Mouse (Mus musculus) gonadal fat pad, adult 2 months (tissue): ENCODE results near the gene Krtap19-9b. TPM values are rescaled to one million over a fixed set of nuclear protein-coding genes. Genes with fewer than 3 reads are reported as not detected.

Experiments used
- DNase-seq: peaks from one replicate; pipeline ENCODE4 v3.0.0-alpha.2; 2012; ENCODE audit warnings: low read depth
- polyA plus RNA-seq: library from polyadenylated mRNA; depleted of rRNA; stranded (reverse); fragments of >200 nt; gene quantifications from 2 replicates; pipeline ENCODE4 v1.2.3, GENCODE M21; 2012; rRNA removed

Gene Krtap19-9b
- polyA plus RNA-seq, result not detected in 2 replicates

DNA sequence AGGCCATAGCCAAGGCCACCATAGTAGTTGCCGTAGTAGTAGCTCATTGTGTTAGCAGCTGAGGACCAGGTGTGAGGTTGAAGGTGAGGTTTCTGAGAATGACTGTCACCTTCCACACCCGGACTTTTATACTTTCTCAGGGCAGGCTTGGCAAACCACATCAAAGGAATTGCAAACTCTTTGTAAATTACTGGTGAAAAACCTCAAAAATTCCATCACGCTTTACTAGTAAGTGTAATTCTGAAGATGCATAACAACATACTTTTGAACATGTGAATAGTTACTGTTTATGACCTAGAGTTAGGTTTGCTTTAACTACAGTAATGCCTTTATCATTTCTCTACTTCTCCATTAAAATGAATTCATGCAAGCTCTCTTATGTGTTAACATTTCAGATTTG, at the start of gene Krtap19-9b:
TSS of gene Krtap19-9b (minus strand) at position 101 of the 400 bp plus-strand sequence.
- DNase-seq, result no peak

DNA sequence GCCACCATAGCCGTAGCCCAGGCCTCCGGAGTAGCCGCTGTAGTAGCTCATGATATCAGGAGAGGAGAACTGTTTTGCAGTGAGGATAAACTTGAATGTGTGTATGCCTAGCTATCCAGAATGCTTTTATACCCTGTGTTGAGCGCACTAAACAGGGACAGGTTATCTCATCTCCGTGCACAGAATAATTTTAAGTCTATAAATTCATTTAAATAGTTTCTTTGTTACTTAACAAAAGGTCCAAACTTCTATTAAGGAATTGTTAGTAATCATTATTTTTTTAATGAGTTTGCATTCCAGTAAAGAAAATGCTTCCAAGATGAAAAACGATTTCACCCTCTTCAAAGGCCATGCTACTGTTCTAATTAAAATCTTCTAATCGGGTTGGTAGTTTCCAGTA, 30.7 kb upstream of the Krtap19-9b start, which contains the start of gene Krtap16-3:
TSS of gene Krtap16-3 (minus strand) at position 101 of the 400 bp plus-strand sequence.
- no peak for DNase-seq

DNA sequence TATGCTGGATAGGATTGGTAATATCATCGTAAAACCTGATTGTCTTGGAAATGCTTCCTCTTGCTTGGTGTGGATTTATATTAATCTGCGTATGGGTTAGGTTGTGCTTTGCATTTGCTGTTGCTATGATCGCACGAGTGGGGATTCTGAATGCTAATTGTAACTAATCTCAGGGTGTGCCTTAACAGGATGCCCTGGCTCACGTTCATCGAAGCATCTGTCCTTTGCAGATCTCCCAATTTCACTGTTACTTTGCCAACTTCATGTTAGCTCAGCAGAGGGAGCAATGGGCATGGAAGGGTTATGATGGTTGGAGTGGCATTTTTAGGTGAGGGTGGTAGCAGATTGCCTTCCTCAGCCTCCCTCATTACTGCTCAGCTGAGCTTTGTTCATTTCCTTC, 9.0 kb upstream of the Krtap19-9b start:
- DNase-seq, result no peak

GRCm38 (mm10) chr16:88938252-88938651, 6.2 kb upstream of the Krtap19-9b start:
- DNase-seq, result no peak

- DNase-seq, result no peak
Observed at GRCm38 (mm10) chr16:88896357-88896756, 35.7 kb downstream of the Krtap19-9b start, which contains the start of gene Krtap19-5. Gene Krtap19-5 (minus strand): TSS chr16:88896457.

DNA sequence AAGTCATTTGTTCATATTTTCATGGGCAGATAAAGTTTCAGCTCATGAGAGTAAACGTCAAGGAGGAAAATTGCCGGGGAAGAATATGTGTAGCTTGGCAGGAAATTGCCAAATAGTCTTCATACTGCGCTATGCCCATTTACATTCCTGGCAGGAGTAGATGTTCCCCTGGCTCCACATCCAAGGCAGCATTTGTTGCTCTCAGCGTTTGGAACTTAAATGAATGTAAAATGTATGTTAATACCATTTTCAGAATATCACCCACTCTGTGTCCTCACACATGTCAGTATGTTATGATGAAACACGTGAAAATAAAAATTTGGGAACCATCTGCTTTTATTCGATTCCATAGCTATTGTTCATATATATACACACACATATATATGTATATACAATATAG, 45.2 kb downstream of the Krtap19-9b start:
- DNase-seq, result no peak

DNA sequence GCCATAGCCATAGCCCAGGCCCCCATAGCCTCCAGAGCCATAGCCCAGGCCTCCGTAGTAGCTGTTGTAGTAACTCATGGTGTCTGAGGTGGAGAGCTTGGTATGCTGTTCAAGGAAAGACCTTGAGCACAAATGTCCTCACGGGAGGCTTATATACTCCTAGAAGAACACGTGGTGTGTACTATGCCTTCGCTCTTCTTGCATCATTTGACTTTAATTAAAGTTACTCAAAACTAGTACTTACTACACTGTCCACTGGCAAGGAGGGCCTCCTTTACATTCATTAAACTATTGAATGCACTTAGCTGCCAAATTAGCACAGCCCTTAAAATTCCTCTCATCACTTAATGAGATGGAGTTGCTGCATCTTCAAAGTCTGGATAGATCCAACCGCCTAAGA, 47.1 kb downstream of the Krtap19-9b start, which contains the start of gene Krtap19-4:
TSS of gene Krtap19-4 (minus strand) at position 101 of the 400 bp plus-strand sequence.
- DNase-seq, result no peak

Other genes with a start within 250 kb of the Krtap19-9b start
- not detected in 2 replicates for gene 2310061N02Rik, start 224.3 kb downstream of the Krtap19-9b start, polyA plus RNA-seq
- not detected in 2 replicates for gene Krtap13-1, start 203.4 kb downstream of the Krtap19-9b start, polyA plus RNA-seq
- gene Krtap13, start 180.6 kb downstream of the Krtap19-9b start, polyA plus RNA-seq, result not detected in 2 replicates
- not detected in 2 replicates for gene 2310034C09Rik, start 173.4 kb downstream of the Krtap19-9b start, polyA plus RNA-seq
- not detected in 2 replicates for gene 2310057N15Rik, start 158.1 kb downstream of the Krtap19-9b start, polyA plus RNA-seq
- not detected in 2 replicates for gene Gm5965, start 154.4 kb downstream of the Krtap19-9b start, polyA plus RNA-seq
- not detected in 2 replicates for gene Gm20741, start 120.0 kb downstream of the Krtap19-9b start, polyA plus RNA-seq
- not detected in 2 replicates for gene Krtap15, start 112.0 kb downstream of the Krtap19-9b start, polyA plus RNA-seq
- not detected in 2 replicates for gene Krtap14, start 106.1 kb downstream of the Krtap19-9b start, polyA plus RNA-seq
- not detected in 2 replicates for gene Krtap19-1, start 62.9 kb downstream of the Krtap19-9b start, polyA plus RNA-seq
- not detected in 2 replicates for gene Krtap19-2, start 58.0 kb downstream of the Krtap19-9b start, polyA plus RNA-seq
- gene Krtap19-3, start 54.2 kb downstream of the Krtap19-9b start, polyA plus RNA-seq, result not detected in 2 replicates
- gene Krtap19-4, start 47.2 kb downstream of the Krtap19-9b start, polyA plus RNA-seq, result not detected in 2 replicates
- gene Krtap19-5, start 35.8 kb downstream of the Krtap19-9b start, polyA plus RNA-seq, result not detected in 2 replicates
- not detected in 2 replicates for gene Krtap16-3, start 30.6 kb upstream of the Krtap19-9b start, polyA plus RNA-seq
- gene Krtap22-2, start 78.5 kb upstream of the Krtap19-9b start, polyA plus RNA-seq, result not detected in 2 replicates
- gene Gm10229, start 83.0 kb upstream of the Krtap19-9b start, polyA plus RNA-seq, result not detected in 2 replicates
- gene Krtap6-1, start 99.4 kb upstream of the Krtap19-9b start, polyA plus RNA-seq, result not detected in 2 replicates
- gene Gm10228, start 109.2 kb upstream of the Krtap19-9b start, polyA plus RNA-seq, result not detected in 2 replicates
- not detected in 2 replicates for gene Krtap6-5, start 115.6 kb upstream of the Krtap19-9b start, polyA plus RNA-seq
- not detected in 2 replicates for gene 1110025L11Rik, start 131.7 kb upstream of the Krtap19-9b start, polyA plus RNA-seq
- not detected in 2 replicates for gene Krtap6-3, start 151.8 kb upstream of the Krtap19-9b start, polyA plus RNA-seq
- not detected in 2 replicates for gene Gm6358, start 208.6 kb upstream of the Krtap19-9b start, polyA plus RNA-seq
- gene Gm10061, start 218.8 kb upstream of the Krtap19-9b start, polyA plus RNA-seq, result not detected in 2 replicates
- not detected in 2 replicates for gene Gm9789, start 225.7 kb upstream of the Krtap19-9b start, polyA plus RNA-seq
- gene Gm7735, start 237.2 kb upstream of the Krtap19-9b start, polyA plus RNA-seq, result not detected in 2 replicates
- not detected in 2 replicates for gene 1110057P08Rik, start 242.5 kb upstream of the Krtap19-9b start, polyA plus RNA-seq